Mouse (Mus musculus) testis, adult 2 months (tissue): ENCODE results near the gene Gm19426. TPM values are rescaled to one million over a fixed set of nuclear protein-coding genes. Genes with fewer than 3 reads are reported as not detected.

Source experiments
- H3K27ac ChIP-seq: fragments of 200-500 bp; 2 replicates; pipeline ENCODE4 v1.5.1; 2012; ENCODE audit warnings: low read depth, low read length; ENCODE audit not compliant: control insufficient read depth, insufficient read depth
- H3K27me3 ChIP-seq: fragments of 200-500 bp; 2 replicates; pipeline ENCODE4 v1.6.1; 2012; ENCODE audit warnings: mild to moderate bottlenecking, low read length, moderate library complexity; ENCODE audit not compliant: control insufficient read depth, insufficient read depth
- H3K36me3 ChIP-seq: fragments of 200-500 bp; 2 replicates; pipeline ENCODE4 v1.6.1; 2012; ENCODE audit warnings: mild to moderate bottlenecking, low read length; ENCODE audit not compliant: control insufficient read depth, insufficient read depth
- H3K4me1 ChIP-seq: fragments of 200-500 bp; 2 replicates; pipeline ENCODE4 v1.6.1; 2012; ENCODE audit warnings: low read length; ENCODE audit not compliant: control insufficient read depth, insufficient read depth
- H3K4me3 ChIP-seq: fragments of 200-500 bp; 2 replicates; pipeline ENCODE4 v1.5.1; 2012; ENCODE audit warnings: low read depth, mild to moderate bottlenecking, low read length, moderate library complexity, mixed read lengths; ENCODE audit not compliant: control insufficient read depth
- CTCF ChIP-seq: fragments of 200-500 bp; IDR thresholded peaks from 2 replicates; pipeline ENCODE4 v1.5.1; 2012; ENCODE audit warnings: low read depth, mild to moderate bottlenecking, inconsistent platforms, low read length, moderate library complexity; ENCODE audit not compliant: control insufficient read depth, insufficient read depth, insufficient replicate concordance
- POLR2A ChIP-seq: fragments of 200-500 bp; IDR thresholded peaks from 2 replicates; pipeline ENCODE4 v1.6.1; 2012; ENCODE audit warnings: low read depth, mild to moderate bottlenecking, inconsistent platforms, low read length, moderate library complexity; ENCODE audit not compliant: control insufficient read depth
- polyA plus RNA-seq: library from polyadenylated mRNA; depleted of rRNA; stranded (reverse); fragments of >200 nt; gene quantifications from 2 replicates; pipeline ENCODE4 v1.2.3, GENCODE M21; 2012

Gm19426 gene
- polyA plus RNA-seq, 1 experiment = 0.21 TPM

- no peaks in the 10 kb centered on the region for H3K4me1 ChIP-seq
- TF ChIP-seq CTCF = no peak
- no peak for TF ChIP-seq POLR2A
- H3K4me3 ChIP-seq = no peak overlapping the region
- no peak overlapping the region for H3K27ac ChIP-seq
- H3K36me3 ChIP-seq = no peaks in the 10 kb centered on the region
- no peaks in the 10 kb centered on the region for H3K27me3 ChIP-seq
Measured at GRCm38 (mm10) chr2:84757026-84757682, 13.7 kb upstream of the Gm19426 start.

GRCm38 (mm10) chr2:84756245-84756644 lies 12.8 kb upstream of the Gm19426 start:
- no peaks in the 10 kb centered on the region for H3K4me1 ChIP-seq
- no peak overlapping the region for H3K4me3 ChIP-seq
- H3K27ac ChIP-seq = no peak overlapping the region
- TF ChIP-seq POLR2A (no peak), CTCF (no peak)
- H3K27me3 ChIP-seq = no peaks in the 10 kb centered on the region
- H3K36me3 ChIP-seq = no peaks in the 10 kb centered on the region

DNA sequence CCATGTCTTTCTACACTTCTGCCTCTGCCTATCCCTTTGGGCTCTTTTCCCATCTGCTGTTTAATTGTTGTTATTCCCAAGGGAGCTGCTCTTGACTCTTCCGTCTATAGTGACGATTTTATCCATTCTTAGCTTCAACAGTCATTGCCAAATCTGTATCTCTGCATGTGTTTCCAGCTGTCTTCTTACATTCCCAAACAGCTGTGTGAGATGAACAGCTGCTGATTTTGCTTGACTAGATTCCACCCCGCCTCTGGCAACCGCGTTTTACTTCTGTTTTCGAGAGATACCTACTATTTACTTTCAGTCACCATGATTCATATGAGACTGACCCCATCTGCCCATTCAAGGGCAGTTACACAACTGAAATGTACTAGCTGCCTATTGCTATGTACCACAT lies 6.7 kb upstream of the Gm19426 start:
- no peak for TF ChIP-seq POLR2A
- no peak for TF ChIP-seq CTCF
- Histone ChIP-seq H3K4me3 (no peak overlapping the region), H3K36me3 (no peaks in the 10 kb centered on the region), H3K27me3 (no peaks in the 10 kb centered on the region), H3K27ac (no peak overlapping the region), H3K4me1 (no peaks in the 10 kb centered on the region)

DNA sequence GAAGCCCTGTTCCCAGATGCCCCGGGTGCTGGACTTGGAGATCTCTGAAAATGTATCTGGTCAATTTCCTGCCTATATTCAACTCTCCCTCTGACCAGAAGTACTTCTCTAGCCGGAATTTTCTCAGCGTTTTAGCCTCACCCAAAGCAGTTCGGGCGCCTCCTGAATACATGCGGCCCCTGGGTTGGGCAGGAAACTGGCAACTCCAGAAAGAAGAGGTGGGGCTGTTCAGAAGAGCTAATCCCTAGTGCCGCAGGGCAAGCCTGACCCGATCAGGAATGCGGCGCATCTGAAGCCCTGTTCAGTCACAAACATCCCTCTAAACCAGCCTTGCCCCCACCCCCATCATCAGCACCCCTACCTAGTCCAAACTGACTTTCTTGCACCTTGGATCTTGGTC lies 671 bp upstream of the Gm19426 start:
- H3K36me3 ChIP-seq = no peaks in the 10 kb centered on the region
- peaks cover 22% of the 10 kb centered on the region for H3K4me1 ChIP-seq
- H3K4me3 ChIP-seq = peak overlapping the region; percentile 85; the same call in 1 of the 2 replicates
- no peak for TF ChIP-seq CTCF
- H3K27me3 ChIP-seq = no peaks in the 10 kb centered on the region
- no peak overlapping the region for H3K27ac ChIP-seq

GRCm38 (mm10) chr2:84742451-84743283 lies 788 bp downstream of the Gm19426 start:
- peaks cover 23% of the 10 kb centered on the region for H3K4me1 ChIP-seq

GRCm38 (mm10) chr2:84741841-84742450 lies 1.5 kb downstream of the Gm19426 start:
- peaks cover 25% of the 10 kb centered on the region for H3K4me1 ChIP-seq
- no peaks in the 10 kb centered on the region for H3K36me3 ChIP-seq
- TF ChIP-seq CTCF = no peak
- TF ChIP-seq POLR2A = no peak

More at GRCm38 (mm10) chr2:84742451-84743283, 788 bp downstream of the Gm19426 start:
- TF ChIP-seq CTCF = no peak
- TF ChIP-seq POLR2A = no peak
- H3K27me3 ChIP-seq = no peaks in the 10 kb centered on the region
- H3K27ac ChIP-seq = no peak overlapping the region
- H3K4me3 ChIP-seq = peak overlapping the region; percentile 85
- no peaks in the 10 kb centered on the region for H3K36me3 ChIP-seq

GRCm38 (mm10) chr2:84740608-84741333 lies 2.7 kb downstream of the Gm19426 start:
- Histone ChIP-seq H3K27ac (no peak overlapping the region), H3K36me3 (no peaks in the 10 kb centered on the region), H3K27me3 (no peaks in the 10 kb centered on the region), H3K4me3 (no peak overlapping the region), H3K4me1 (peaks cover 29% of the 10 kb centered on the region)
- TF ChIP-seq POLR2A (no peak), CTCF (no peak)

More at GRCm38 (mm10) chr2:84741841-84742450, 1.5 kb downstream of the Gm19426 start:
- H3K27ac ChIP-seq = no peak overlapping the region
- no peaks in the 10 kb centered on the region for H3K27me3 ChIP-seq
- H3K4me3 ChIP-seq = peak overlapping the region; percentile 85
